Mouse (Mus musculus): ENCODE measurements around the gene Cyp2a5. TPM values are rescaled to one million over a fixed set of nuclear protein-coding genes. Genes with fewer than 3 reads are reported as not detected.
"Not testable (repeated sequence)": the region's sequence is repeated elsewhere in the genome, so short reads cannot be mapped to it uniquely, and the experiment has no call there.

Gene Cyp2a5
- polyA plus RNA-seq, 1 experiment from 2014 or later = 1.3 TPM

GRCm38 (mm10) chr7:26878581-26878980 is 43.5 kb downstream of the Cyp2a5 start:
- ATAC-seq (ENCODE audit: low FRiP score); H3K27ac ChIP-seq; H3K9ac ChIP-seq; H3K4me1 ChIP-seq (replicated peaks; ENCODE audit: control insufficient read depth, insufficient read depth, low read length); H3K9me3 ChIP-seq (ENCODE audit: control insufficient read depth, low read length); H3K4me3 ChIP-seq (replicated peaks; ENCODE audit: low read length); DNase-seq (ENCODE audit: low spot score); H3K27me3 ChIP-seq (ENCODE audit: control insufficient read depth, insufficient read depth, low read length); H3K36me3 ChIP-seq (replicated peaks; ENCODE audit: control insufficient read depth, insufficient read depth); H3K4me2 ChIP-seq (replicated peaks): not testable (repeated sequence)

GRCm38 (mm10) chr7:26880600-26880999 is 45.5 kb downstream of the Cyp2a5 start:
- not testable (repeated sequence) for H3K27me3 ChIP-seq (ENCODE audit: control insufficient read depth, insufficient read depth, low read length); H3K4me3 ChIP-seq (replicated peaks; ENCODE audit: low read length); H3K36me3 ChIP-seq (replicated peaks; ENCODE audit: control insufficient read depth, insufficient read depth); H3K4me2 ChIP-seq (replicated peaks); H3K9me3 ChIP-seq (ENCODE audit: control insufficient read depth, low read length); H3K4me1 ChIP-seq (replicated peaks; ENCODE audit: control insufficient read depth, insufficient read depth, low read length); H3K27ac ChIP-seq; ATAC-seq (ENCODE audit: low FRiP score); H3K9ac ChIP-seq; DNase-seq (ENCODE audit: low spot score)
- WGBS = 88% methylated on average over 2 of the region's 3 CpGs

Other genes starting within 250 kb of the Cyp2a5 start
- gene Vmn1r185, start 216.8 kb upstream of the Cyp2a5 start, polyA plus RNA-seq (2014; fragmentation: Nextera tagmentation; extraction: Ambion mirVana) = not detected in 2 replicates
- gene Cyp2b23, start 148.9 kb upstream of the Cyp2a5 start, polyA plus RNA-seq (2014; fragmentation: Nextera tagmentation; extraction: Ambion mirVana) = not detected in 2 replicates
- 0.56 and 0.77 TPM in 2 replicates for gene Cyp2b19, start 78.2 kb upstream of the Cyp2a5 start, polyA plus RNA-seq (2014; fragmentation: Nextera tagmentation; extraction: Ambion mirVana)
- not detected in 2 replicates for gene Cyp2g1, start 26.4 kb upstream of the Cyp2a5 start, polyA plus RNA-seq (2014; fragmentation: Nextera tagmentation; extraction: Ambion mirVana)
- gene Cyp2a22, start 104.1 kb downstream of the Cyp2a5 start, polyA plus RNA-seq (2014; fragmentation: Nextera tagmentation; extraction: Ambion mirVana) = not detected in 2 replicates
- gene Cyp2a12, start 193.8 kb downstream of the Cyp2a5 start, polyA plus RNA-seq (2014; fragmentation: Nextera tagmentation; extraction: Ambion mirVana) = not detected in 2 replicates

Measured in hindbrain, embryonic 14.5 days (tissue).